Mouse (Mus musculus) kidney, adult 10 weeks (tissue): ENCODE measurements around the gene Qpct. TPM values are rescaled to one million over a fixed set of nuclear protein-coding genes. Genes with fewer than 3 reads are reported as not detected.

ENCODE experiments used
- polyA plus RNA-seq: library from polyadenylated mRNA; stranded (reverse); fragments of 350-450 nt; fragmentation: Illumina TruSeq; extraction: RNeasy Lipid Tissue Mini Kit (QIAGEN cat#74804); gene quantifications from one replicate; pipeline ENCODE4 v1.2.3, GENCODE M21; 2014; ENCODE audit warnings: low read depth, low replicate concordance

Gene Qpct
- 6.9 TPM for polyA plus RNA-seq

GRCm38 (mm10) chr17:79051606-79052005, at the start of gene Qpct:
Gene Qpct (plus strand): TSS chr17:79051906.

DNA sequence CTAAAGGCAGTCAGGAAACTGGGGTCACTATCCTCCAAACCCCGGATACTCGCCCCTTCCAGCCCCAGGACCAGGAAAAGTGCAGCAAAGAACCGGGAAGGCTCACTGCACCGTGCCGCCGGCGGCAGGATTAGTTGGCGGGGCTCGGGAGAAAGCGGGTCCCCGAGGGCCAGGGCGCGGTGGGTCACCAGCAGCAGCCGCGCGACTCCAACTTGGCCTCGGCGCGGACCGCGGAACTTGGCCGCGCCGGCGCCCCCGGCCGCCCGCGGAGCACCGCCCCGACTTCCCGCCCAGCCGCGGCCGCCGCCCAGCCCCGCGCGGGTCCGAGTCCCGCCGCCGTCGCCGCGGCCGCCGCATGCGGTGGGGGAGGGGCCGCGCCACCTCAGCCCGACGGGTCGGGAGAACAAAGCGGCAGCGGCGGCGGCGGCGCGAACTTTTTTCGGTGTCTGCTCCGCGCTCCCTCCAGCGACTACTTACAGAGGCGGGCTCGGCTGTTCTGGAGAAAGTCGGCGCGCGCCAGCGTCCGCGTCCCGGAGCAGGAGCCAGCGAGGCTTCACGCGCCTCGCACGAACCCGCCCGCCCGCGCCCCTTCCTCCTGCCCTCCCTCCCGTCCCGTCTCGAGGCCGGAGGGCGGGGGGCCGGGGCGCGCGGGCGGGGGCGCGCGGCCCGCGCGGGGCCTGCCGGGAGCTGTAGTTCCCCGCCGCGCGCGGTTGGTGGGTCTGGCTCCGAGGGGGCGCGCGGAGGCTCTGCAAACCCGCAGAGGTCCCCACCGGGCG, 31.3 kb upstream of the Qpct start, which contains the start of gene Prkd3:
Gene Prkd3 (minus strand): TSS at position 609 of the 776 bp plus-strand sequence.

Other genes with a start within 250 kb of the Qpct start
- 10.9 TPM for gene Heatr5b, start 216.5 kb upstream of the Qpct start, polyA plus RNA-seq
- 20.4 TPM for gene Gpatch11, start 216.3 kb upstream of the Qpct start, polyA plus RNA-seq
- 29.8 TPM for gene Eif2ak2, start 169.3 kb upstream of the Qpct start, polyA plus RNA-seq
- gene Sult6b1, start 144.9 kb upstream of the Qpct start, polyA plus RNA-seq = not detected
- gene Cebpzos, start 135.4 kb upstream of the Qpct start, polyA plus RNA-seq = 75.5 TPM
- gene Cebpz, start 114.8 kb upstream of the Qpct start, polyA plus RNA-seq = 62.7 TPM
- gene Ndufaf7, start 114.8 kb upstream of the Qpct start, polyA plus RNA-seq = 88.6 TPM
- gene Prkd3, start 31.1 kb upstream of the Qpct start, polyA plus RNA-seq = 43.6 TPM